Mouse (Mus musculus): ENCODE results near the gene Clmn. TPM values are rescaled to one million over a fixed set of nuclear protein-coding genes. Genes with fewer than 3 reads are reported as not detected.
"Not testable (repeated sequence)": the region's sequence is repeated elsewhere in the genome, so short reads cannot be mapped to it uniquely, and the experiment has no call there.

Gene Clmn
- polyA plus RNA-seq, 1 experiment from 2014 or later: 8.8 TPM

GRCm38 (mm10) chr12:104738931-104739330, 125.9 kb downstream of the Clmn start:
- Histone ChIP-seq H3K4me3 (ENCODE audit: low read depth, low read length) (no peak overlapping the region), H3K36me3 (ENCODE audit: control insufficient read depth, insufficient read depth) (peaks cover 20% of the 10 kb centered on the region; the same call in 1 of the 2 replicates), H3K9me3 (ENCODE audit: control insufficient read depth) (no peaks in the 10 kb centered on the region), H3K4me2 (replicated peaks; ENCODE audit: low read depth) (no peak overlapping the region), H3K9ac (ENCODE audit: low read depth, low read length) (no peak overlapping the region), H3K4me1 (replicated peaks; ENCODE audit: control insufficient read depth, insufficient read depth, low read length) (peaks cover 6% of the 10 kb centered on the region), H3K27me3 (replicated peaks; ENCODE audit: control insufficient read depth, insufficient read depth, low read length) (no peaks in the 10 kb centered on the region), H3K27ac (ENCODE audit: low read depth, low read length) (no peak overlapping the region)
- WGBS: 66% methylated on average over 3 of the region's 3 CpGs
- TF ChIP-seq CTCF (IDR thresholded peaks at IDR 0.05; ENCODE audit: low read depth): no peak
- ATAC-seq: no peak

- no peak for TF ChIP-seq CTCF (IDR thresholded peaks at IDR 0.05; ENCODE audit: low read depth)
- Histone ChIP-seq H3K27me3 (replicated peaks; ENCODE audit: control insufficient read depth, insufficient read depth, low read length) (no peaks in the 10 kb centered on the region), H3K4me3 (ENCODE audit: low read depth, low read length) (no peak overlapping the region), H3K9ac (ENCODE audit: low read depth, low read length) (no peak overlapping the region), H3K9me3 (ENCODE audit: control insufficient read depth) (no peaks in the 10 kb centered on the region), H3K4me1 (replicated peaks; ENCODE audit: control insufficient read depth, insufficient read depth, low read length) (peaks cover 6% of the 10 kb centered on the region), H3K4me2 (replicated peaks; ENCODE audit: low read depth) (no peak overlapping the region), H3K36me3 (ENCODE audit: control insufficient read depth, insufficient read depth) (peaks cover 20% of the 10 kb centered on the region; the same call in 1 of the 2 replicates), H3K27ac (ENCODE audit: low read depth, low read length) (no peak overlapping the region)
- WGBS: 72% methylated on average over 9 of the region's 9 CpGs
- no peak for ATAC-seq
Measured at GRCm38 (mm10) chr12:104738446-104738845, 126.4 kb downstream of the Clmn start.

GRCm38 (mm10) chr12:104737666-104738065, 127.2 kb downstream of the Clmn start:
- WGBS: 91% methylated on average over 10 of the region's 10 CpGs
- no peak for ATAC-seq
- TF ChIP-seq CTCF (IDR thresholded peaks at IDR 0.05; ENCODE audit: low read depth): no peak

GRCm38 (mm10) chr12:104735993-104736395, 128.9 kb downstream of the Clmn start:
- ATAC-seq: no peak

More at GRCm38 (mm10) chr12:104737666-104738065, 127.2 kb downstream of the Clmn start:
- Histone ChIP-seq H3K27me3 (replicated peaks; ENCODE audit: control insufficient read depth, insufficient read depth, low read length) (no peaks in the 10 kb centered on the region), H3K4me3 (ENCODE audit: low read depth, low read length) (no peak overlapping the region), H3K36me3 (ENCODE audit: control insufficient read depth, insufficient read depth) (peaks cover 21% of the 10 kb centered on the region; the same call in 1 of the 2 replicates), H3K4me1 (replicated peaks; ENCODE audit: control insufficient read depth, insufficient read depth, low read length) (peaks cover 6% of the 10 kb centered on the region), H3K9me3 (ENCODE audit: control insufficient read depth) (no peaks in the 10 kb centered on the region), H3K27ac (ENCODE audit: low read depth, low read length) (no peak overlapping the region), H3K9ac (ENCODE audit: low read depth, low read length) (no peak overlapping the region), H3K4me2 (replicated peaks; ENCODE audit: low read depth) (no peak overlapping the region)

GRCm38 (mm10) chr12:104733165-104733564, 131.7 kb downstream of the Clmn start:
- H3K4me3 ChIP-seq (ENCODE audit: low read depth, low read length): no peak overlapping the region
- H3K9ac ChIP-seq (ENCODE audit: low read depth, low read length): no peak overlapping the region
- no peaks in the 10 kb centered on the region for H3K4me1 ChIP-seq (replicated peaks; ENCODE audit: control insufficient read depth, insufficient read depth, low read length)
- no peak overlapping the region for H3K27ac ChIP-seq (ENCODE audit: low read depth, low read length)
- no peak overlapping the region for H3K4me2 ChIP-seq (replicated peaks; ENCODE audit: low read depth)
- no peaks in the 10 kb centered on the region for H3K27me3 ChIP-seq (replicated peaks; ENCODE audit: control insufficient read depth, insufficient read depth, low read length)
- peaks cover 57% of the 10 kb centered on the region for H3K36me3 ChIP-seq (ENCODE audit: control insufficient read depth, insufficient read depth)
- no peak for ATAC-seq
- H3K9me3 ChIP-seq (ENCODE audit: control insufficient read depth): no peaks in the 10 kb centered on the region
- TF ChIP-seq CTCF (IDR thresholded peaks at IDR 0.05; ENCODE audit: low read depth): no peak

More at GRCm38 (mm10) chr12:104735993-104736395, 128.9 kb downstream of the Clmn start:
- H3K4me3 ChIP-seq (ENCODE audit: low read depth, low read length): no peak overlapping the region
- no peaks in the 10 kb centered on the region for H3K4me1 ChIP-seq (replicated peaks; ENCODE audit: control insufficient read depth, insufficient read depth, low read length)
- WGBS: 72% methylated on average over 3 of the region's 3 CpGs
- peaks cover 32% of the 10 kb centered on the region for H3K36me3 ChIP-seq (ENCODE audit: control insufficient read depth, insufficient read depth)
- no peak for TF ChIP-seq CTCF (IDR thresholded peaks at IDR 0.05; ENCODE audit: low read depth)
- H3K27ac ChIP-seq (ENCODE audit: low read depth, low read length): no peak overlapping the region
- H3K9ac ChIP-seq (ENCODE audit: low read depth, low read length): no peak overlapping the region
- H3K27me3 ChIP-seq (replicated peaks; ENCODE audit: control insufficient read depth, insufficient read depth, low read length): no peaks in the 10 kb centered on the region
- H3K9me3 ChIP-seq (ENCODE audit: control insufficient read depth): no peaks in the 10 kb centered on the region
- H3K4me2 ChIP-seq (replicated peaks; ENCODE audit: low read depth): no peak overlapping the region

GRCm38 (mm10) chr12:104731782-104732181, 133.1 kb downstream of the Clmn start:
- Histone ChIP-seq H3K4me3 (ENCODE audit: low read depth, low read length) (no peak overlapping the region), H3K4me1 (replicated peaks; ENCODE audit: control insufficient read depth, insufficient read depth, low read length) (no peaks in the 10 kb centered on the region), H3K36me3 (ENCODE audit: control insufficient read depth, insufficient read depth) (peaks cover 64% of the 10 kb centered on the region), H3K27ac (ENCODE audit: low read depth, low read length) (no peak overlapping the region), H3K4me2 (replicated peaks; ENCODE audit: low read depth) (no peak overlapping the region), H3K27me3 (replicated peaks; ENCODE audit: control insufficient read depth, insufficient read depth, low read length) (no peaks in the 10 kb centered on the region), H3K9ac (ENCODE audit: low read depth, low read length) (no peak overlapping the region), H3K9me3 (ENCODE audit: control insufficient read depth) (no peaks in the 10 kb centered on the region)
- no peak for TF ChIP-seq CTCF (IDR thresholded peaks at IDR 0.05; ENCODE audit: low read depth)
- WGBS: 85% methylated on average over 3 of the region's 3 CpGs
- ATAC-seq: no peak

- ATAC-seq; H3K27ac ChIP-seq (ENCODE audit: low read depth, low read length); H3K4me1 ChIP-seq (replicated peaks; ENCODE audit: control insufficient read depth, insufficient read depth, low read length); H3K4me2 ChIP-seq (replicated peaks; ENCODE audit: low read depth); H3K9me3 ChIP-seq (ENCODE audit: control insufficient read depth); H3K27me3 ChIP-seq (replicated peaks; ENCODE audit: control insufficient read depth, insufficient read depth, low read length); H3K9ac ChIP-seq (ENCODE audit: low read depth, low read length); H3K4me3 ChIP-seq (ENCODE audit: low read depth, low read length): not testable (repeated sequence)
- 81% methylated on average over 2 of the region's 2 CpGs for WGBS
- peaks cover 74% of the 10 kb centered on the region for H3K36me3 ChIP-seq (ENCODE audit: control insufficient read depth, insufficient read depth)
Measured at GRCm38 (mm10) chr12:104726436-104726835, 138.4 kb downstream of the Clmn start.

All from intestine, postnatal 0 days (tissue).